Mouse (Mus musculus) testis, adult 2 months (tissue): ENCODE results near the gene Pusl1.

Source experiments
- CTCF ChIP-seq: fragments of 200-500 bp; IDR thresholded peaks from 2 replicates; pipeline ENCODE4 v1.5.1; 2012; ENCODE audit warnings: low read depth, mild to moderate bottlenecking, inconsistent platforms, low read length, moderate library complexity; ENCODE audit not compliant: control insufficient read depth, insufficient read depth, insufficient replicate concordance
- POLR2A ChIP-seq: fragments of 200-500 bp; IDR thresholded peaks from 2 replicates; pipeline ENCODE4 v1.6.1; 2012; ENCODE audit warnings: low read depth, mild to moderate bottlenecking, inconsistent platforms, low read length, moderate library complexity; ENCODE audit not compliant: control insufficient read depth

GRCm38 (mm10) chr4:155851951-155852411 is 39.6 kb downstream of the Pusl1 start:
- TF ChIP-seq POLR2A = no peak
- TF ChIP-seq CTCF = no peak
